Mouse (Mus musculus) C2C12 (cell line): ENCODE data around the gene Tecpr2. TPM values are rescaled to one million over a fixed set of nuclear protein-coding genes. Genes with fewer than 3 reads are reported as not detected.

Experiments
- H3K27me3 ChIP-seq: one replicate; pipeline ENCODE4 v1.6.1; 2011; ENCODE audit not compliant: control insufficient read depth, insufficient read depth, insufficient read length
- H3K36me3 ChIP-seq: one replicate; pipeline ENCODE4 v1.6.1; 2011; ENCODE audit not compliant: control insufficient read depth, insufficient read depth
- H3K4me3 ChIP-seq: one replicate; pipeline ENCODE4 v1.5.1; 2011; ENCODE audit warnings: mild to moderate bottlenecking, control low read depth; ENCODE audit not compliant: poor library complexity, insufficient read depth, severe bottlenecking
- H3K79me2 ChIP-seq: one replicate; pipeline ENCODE4 v1.6.1; 2011; ENCODE audit not compliant: control insufficient read depth, insufficient read depth
- H3K79me3 ChIP-seq: one replicate; pipeline ENCODE4 v1.6.1; 2011; ENCODE audit warnings: low read depth, control low read depth
- H3ac ChIP-seq: one replicate; pipeline ENCODE3; 2011; ENCODE audit warnings: low read depth; ENCODE audit not compliant: control insufficient read depth, insufficient read length
- CEBPB ChIP-seq: IDR thresholded peaks from one replicate; pipeline ENCODE4 v1.6.1; 2011; ENCODE audit warnings: low read depth, mild to moderate bottlenecking, control low read depth, moderate library complexity
- CTCF ChIP-seq: IDR thresholded peaks from one replicate; pipeline ENCODE4 v1.5.1; 2011; ENCODE audit not compliant: control insufficient read depth, insufficient read depth, insufficient read length
- FOSL1 ChIP-seq: IDR thresholded peaks from one replicate; pipeline ENCODE4 v1.8.0; 2011; ENCODE audit warnings: mild to moderate bottlenecking, low read length; ENCODE audit not compliant: poor library complexity, insufficient read depth, severe bottlenecking
- MAX ChIP-seq: IDR thresholded peaks from one replicate; pipeline ENCODE4 v1.6.1; 2011; ENCODE audit warnings: mild to moderate bottlenecking, control low read depth
- MYOD1 ChIP-seq: IDR thresholded peaks from one replicate; pipeline ENCODE4 v1.6.1; 2011; ENCODE audit warnings: low read depth; ENCODE audit not compliant: control insufficient read depth, insufficient read length
- MYOG ChIP-seq: IDR thresholded peaks from one replicate; pipeline ENCODE4 v1.6.1; 2011; ENCODE audit not compliant: control insufficient read depth, insufficient read length; ENCODE audit errors: extremely low read depth
- USF1 ChIP-seq: IDR thresholded peaks from one replicate; pipeline ENCODE4 v1.6.1; 2011; ENCODE audit warnings: low read depth, mild to moderate bottlenecking, control low read depth, moderate library complexity
- polyA plus RNA-seq: library from polyadenylated mRNA; unstranded; fragments of >200 nt; fragmentation: generic; extraction: Trizol; gene quantifications from one replicate; pipeline ENCODE4 v1.2.1, GENCODE M21; 2012; ENCODE audit warnings: missing spikeins

Tecpr2 gene
- polyA plus RNA-seq, 1 experiment: 3.4 TPM

GRCm38 (mm10) chr12:110844227-110845130, 44.6 kb upstream of the Tecpr2 start:
- Histone ChIP-seq H3ac (peak overlapping the region; percentile 62), H3K4me3 (peak overlapping the region; percentile 65), H3K27me3 (no peaks in the 10 kb centered on the region), H3K79me3 (no peaks in the 10 kb centered on the region), H3K79me2 (no peaks in the 10 kb centered on the region), H3K36me3 (no peaks in the 10 kb centered on the region)
- TF ChIP-seq MAX: peak; percentile 51
- no peak for TF ChIP-seq MYOG

GRCm38 (mm10) chr12:110845131-110845880, 43.8 kb upstream of the Tecpr2 start:
- no peak for TF ChIP-seq USF1
- no peak for TF ChIP-seq MYOG
- no peak for TF ChIP-seq CTCF
- TF ChIP-seq FOSL1: no peak
- no peak for TF ChIP-seq MAX
- no peak for TF ChIP-seq CEBPB
- TF ChIP-seq MYOD1: no peak

GRCm38 (mm10) chr12:110846191-110846765, 42.8 kb upstream of the Tecpr2 start:
- Histone ChIP-seq H3ac (no peak overlapping the region), H3K79me3 (no peaks in the 10 kb centered on the region), H3K79me2 (peaks cover 9% of the 10 kb centered on the region), H3K36me3 (no peaks in the 10 kb centered on the region), H3K4me3 (no peak overlapping the region), H3K27me3 (no peaks in the 10 kb centered on the region)
- no peak for TF ChIP-seq MYOD1
- TF ChIP-seq USF1: no peak

More at GRCm38 (mm10) chr12:110845131-110845880, 43.8 kb upstream of the Tecpr2 start:
- H3ac ChIP-seq: peak overlapping the region; percentile 62
- no peaks in the 10 kb centered on the region for H3K79me2 ChIP-seq
- no peaks in the 10 kb centered on the region for H3K79me3 ChIP-seq
- no peaks in the 10 kb centered on the region for H3K36me3 ChIP-seq
- H3K27me3 ChIP-seq: no peaks in the 10 kb centered on the region
- peak overlapping the region; percentile 65 for H3K4me3 ChIP-seq

- H3K27me3 ChIP-seq: no peaks in the 10 kb centered on the region
- no peaks in the 10 kb centered on the region for H3K79me3 ChIP-seq
- TF ChIP-seq MYOD1 (no peak), MYOG (no peak), MAX (no peak), CEBPB (no peak), FOSL1 (no peak), CTCF (no peak)
- H3ac ChIP-seq: peak within 1 kb of the TSS; percentile 97
- peaks cover 11% of the 10 kb centered on the region for H3K79me2 ChIP-seq
- peak within 1 kb of the TSS; percentile 75 for H3K4me3 ChIP-seq
- H3K36me3 ChIP-seq: no peaks in the 10 kb centered on the region
Observed at GRCm38 (mm10) chr12:110850010-110850928, 38.8 kb upstream of the Tecpr2 start, which contains the start of gene Zfp839. Gene Zfp839, plus strand, starts transcription at chr12:110850253.

- H3K36me3 ChIP-seq: no peaks in the 10 kb centered on the region
- H3K79me2 ChIP-seq: peaks cover 11% of the 10 kb centered on the region
- peak overlapping the region; percentile 97 for H3ac ChIP-seq
- H3K79me3 ChIP-seq: no peaks in the 10 kb centered on the region
- peak overlapping the region; percentile 75 for H3K4me3 ChIP-seq
- TF ChIP-seq USF1 (no peak), FOSL1 (no peak), MYOD1 (no peak), CEBPB (no peak), MAX (no peak), CTCF (no peak), MYOG (no peak)
- no peaks in the 10 kb centered on the region for H3K27me3 ChIP-seq
Observed at GRCm38 (mm10) chr12:110850929-110851256, 38.2 kb upstream of the Tecpr2 start.
